In genomic region chr1:33903587-33903986, GRCm38 (mm10) we compare ENCODE assay signal across 11 mouse cellular contexts. TPM values are rescaled to one million over a fixed set of nuclear protein-coding genes. Genes with fewer than 3 reads are reported as not detected.
DNase-seq lines count a peak whose midpoint lies in the region; ATAC-seq and TF ChIP-seq lines count a peak whose summit lies in the region.
"Had no signal": no experiment of that assay in that cellular context is flagged by ENCODE, and none has a peak within 500 bp of the region (broad histone marks: within the 10 kb centered on the region; RNA-seq: fewer than 3 reads in every experiment).

No protein-coding gene starts in this region.

- TF ChIP-seq EP300 in heart, adult 2 months (IDR thresholded peaks at IDR 0.05; ENCODE audit: insufficient read depth, low read depth, low read length), result no peak

- no peak for ATAC-seq in kidney, embryonic 14.5 days (ENCODE audit: low FRiP score, low TSS enrichment)

- no peaks in the 10 kb centered on the region for H3K79me2 ChIP-seq in heart, adult 2 months (replicated peaks; ENCODE audit: control insufficient read depth, insufficient read depth, low read length)

- H3K4me1 ChIP-seq in kidney, embryonic 14.5 days (ENCODE audit: control insufficient read depth, insufficient read depth, low read length), result 0 out of 2 replicates have a peak, but pooled peaks cover 3% of the 10 kb centered on the region
- H3K4me1 ChIP-seq in heart, adult 2 months (ENCODE audit: control insufficient read depth, insufficient read depth, low read length), result no peaks in the 10 kb centered on the region; the same call in none of the 2 replicates

- WGBS in kidney, embryonic 14.5 days, result 29% methylated on average over 9 of the region's 9 CpGs
- 21% methylated on average over 9 of the region's 9 CpGs for WGBS in heart, adult 2 months

- H3K27ac ChIP-seq in kidney, embryonic 14.5 days (ENCODE audit: low read depth, low read length), result no peak overlapping the region
- peak overlapping the region; percentile 26; the same call in 1 of the 2 replicates for H3K27ac ChIP-seq in heart, adult 2 months
- H3K27ac ChIP-seq in layer of hippocampus, adult 2 months, result no peak overlapping the region
- H3K27ac ChIP-seq: lung, embryonic 15.5 days had no signal

- no peak overlapping the region for H3K4me3 ChIP-seq in kidney, embryonic 14.5 days (ENCODE audit: low read length)
- H3K4me3 ChIP-seq in heart, adult 2 months, result peak overlapping the region; percentile 2; the same call in 1 of the 2 replicates
- no peak overlapping the region for H3K4me3 ChIP-seq in layer of hippocampus, adult 2 months
- H3K4me3 ChIP-seq: lung, embryonic 15.5 days had no signal

- no peak for TF ChIP-seq POLR2A in heart, adult 2 months (IDR thresholded peaks at IDR 0.05; ENCODE audit: insufficient read depth, low read depth, low read length)

- peaks cover 28% of the 10 kb centered on the region for H3K27me3 ChIP-seq in kidney, embryonic 14.5 days (ENCODE audit: control insufficient read depth, insufficient read depth, low read length)
- no peaks in the 10 kb centered on the region; the same call in 1 of the 2 replicates for H3K27me3 ChIP-seq in heart, adult 2 months (ENCODE audit: control insufficient read depth, insufficient read depth, low read length)

- H3K9ac ChIP-seq in kidney, embryonic 14.5 days (ENCODE audit: low read depth, low read length), result no peak overlapping the region
- no peak overlapping the region for H3K9ac ChIP-seq in heart, adult 2 months (ENCODE audit: low read depth, low read length)
- H3K9ac ChIP-seq: lung, embryonic 15.5 days had no signal

- no peaks in the 10 kb centered on the region for H3K36me3 ChIP-seq in kidney, embryonic 14.5 days (ENCODE audit: control insufficient read depth, insufficient read depth, low read length)
- no peaks in the 10 kb centered on the region for H3K36me3 ChIP-seq in heart, adult 2 months (ENCODE audit: control insufficient read depth, insufficient read depth, low read length)
- H3K36me3 ChIP-seq: lung, embryonic 15.5 days had no signal

- no peaks in the 10 kb centered on the region for H3K9me3 ChIP-seq in kidney, embryonic 14.5 days (ENCODE audit: control insufficient read depth, low read length)
- H3K9me3 ChIP-seq: lung, embryonic 15.5 days had no signal

- no peak overlapping the region for H3K4me2 ChIP-seq in kidney, embryonic 14.5 days (replicated peaks; ENCODE audit: low read depth, low read length)
- H3K4me2 ChIP-seq: lung, embryonic 15.5 days had no signal

- intact Hi-C loops in heart, adult 2 months (cut with DNase I), result no loop called here

- DNase-seq in kidney, postnatal 10 days, result peak; percentile 39
- peak; percentile 87 for DNase-seq in R1 (ENCODE audit: low read depth, low spot score)
- DNase-seq in heart, adult 2 months, result peak; percentile 34 to 39
- peak; percentile 37 for DNase-seq in lung, postnatal 36 days
- no peak for DNase-seq in spleen, adult 18-20 months
- no peak for DNase-seq in layer of hippocampus, adult 2 months (ENCODE audit: low spot score in 2 of 2)
- DNase-seq in urinary bladder, postnatal 4 days (ENCODE audit: low spot score in 2 of 2), result no peak
- DNase-seq: cerebellum, postnatal 36 days; thymus, postnatal 4 days had no signal

- TF ChIP-seq CTCF in heart, adult 2 months (IDR thresholded peaks at IDR 0.05), result no peak
- no peak for TF ChIP-seq CTCF in layer of hippocampus, adult 2 months (conservative IDR thresholded peaks at IDR 0.05)

RNA-seq across cellular contexts. Expression of gene Bend6, which starts 4.0 kb away (rescaled TPM):
- polyA plus RNA-seq in kidney, embryonic 14.5 days (2014; fragmentation: Nextera tagmentation; extraction: Ambion mirVana), result 0.47 and 0.55 TPM in 2 replicates
- total RNA-seq in heart, adult 2 months (2021), result 1 to 10 TPM; 2.1 to 3.0 TPM
- polyA plus RNA-seq in heart, adult 2 months (2012; rRNA removed), result 0.61 and 2.9 TPM in 2 replicates
- 10 to 100 TPM; 71.7 to 72.1 TPM for total RNA-seq in layer of hippocampus, adult 2 months (2021)

RNA-seq across cellular contexts. Expression of gene Dst, which starts 4.4 kb away (rescaled TPM):
- 26.0 and 44.3 TPM in 2 replicates for polyA plus RNA-seq in kidney, embryonic 14.5 days (2014; fragmentation: Nextera tagmentation; extraction: Ambion mirVana)
- 100 to 1,000 TPM; 334 to 404 TPM for total RNA-seq in heart, adult 2 months (2021)
- polyA plus RNA-seq in heart, adult 2 months (2012; rRNA removed), result 66.7 and 85.7 TPM in 2 replicates
- total RNA-seq in layer of hippocampus, adult 2 months (2021), result 100 to 1,000 TPM; 206 to 207 TPM

Comparison
In these comparisons a context has a peak if more than half of its experiments do, and no peak if none do; other contexts are left out.
1. DNase-seq: peak in kidney, postnatal 10 days (single experiment), R1 (single experiment), heart, adult 2 months (2 of 2) and lung, postnatal 36 days (single experiment); none in spleen, adult 18-20 months (0 of 2), layer of hippocampus, adult 2 months (0 of 2) and urinary bladder, postnatal 4 days (0 of 2).
2. RNA of gene Bend6, which starts 4.0 kb away (total RNA-seq): 71.7 to 72.1 TPM in layer of hippocampus, adult 2 months; 2.1 to 3.0 TPM in heart, adult 2 months; every median in the first group is over 10 times any median in the second.